Mouse (Mus musculus) MEL (cell line): ENCODE results near the gene Cobl.

Experiments
- BHLHE40 ChIP-seq: IDR thresholded peaks from 2 replicates; pipeline ENCODE4 v1.6.1; 2012; ENCODE audit warnings: low read depth, mild to moderate bottlenecking, inconsistent platforms, low read length, improper control_type of control experiment, borderline replicate concordance
- CTCF ChIP-seq, 3 experiments: IDR thresholded peaks in 2 of 3; conservative IDR thresholded peaks in 1 of 3; 2 replicates each; pipeline ENCODE4 v1.5.1; 2011 to 2012; ENCODE audit warnings: low read length in 3 of 3, low read depth in 2 of 3, mild to moderate bottlenecking in 2 of 3, improper control_type of control experiment in 1 of 3, inconsistent platforms in 1 of 3, mixed read lengths in 1 of 3, moderate library complexity in 1 of 3; ENCODE audit not compliant: control insufficient read depth in 1 of 3, insufficient read depth in 1 of 3, poor library complexity in 1 of 3, severe bottlenecking in 1 of 3
- ETS1 ChIP-seq: IDR thresholded peaks from 2 replicates; pipeline ENCODE4 v1.6.1; 2012; ENCODE audit warnings: low read depth, mild to moderate bottlenecking, inconsistent platforms, low read length, improper control_type of control experiment, moderate library complexity
- HCFC1 ChIP-seq: IDR thresholded peaks from 2 replicates; pipeline ENCODE4 v1.6.1; 2012; ENCODE audit warnings: low read depth, mild to moderate bottlenecking, inconsistent platforms, low read length, improper control_type of control experiment, moderate library complexity
- ZNF384 ChIP-seq: IDR thresholded peaks from 2 replicates; pipeline ENCODE4 v1.6.1; 2012; ENCODE audit warnings: low read depth, mild to moderate bottlenecking, inconsistent platforms, low read length, improper control_type of control experiment

GRCm38 (mm10) chr11:12396196-12396595 is 68.6 kb downstream of the Cobl start:
- TF ChIP-seq BHLHE40, result no peak
- TF ChIP-seq HCFC1, result no peak
- TF ChIP-seq CTCF (IDR thresholded peaks at IDR 0.05 in 2 of 3, conservative IDR thresholded peaks at IDR 0.05 in 1 of 3; ENCODE audit: control insufficient read depth in 1 of 3, insufficient read depth in 1 of 3, low read depth in 2 of 3, low read length in 3 of 3, poor library complexity in 1 of 3, severe bottlenecking in 1 of 3), result no peak
- no peak for TF ChIP-seq ETS1
- TF ChIP-seq ZNF384, result no peak
